11 mouse cellular contexts compared by ENCODE assay signal in genomic region chr19:5937095-5937835, GRCm38 (mm10). TPM values are rescaled to one million over a fixed set of nuclear protein-coding genes. Genes with fewer than 3 reads are reported as not detected.
DNase-seq lines count a peak whose midpoint lies in the region; ATAC-seq and TF ChIP-seq lines count a peak whose summit lies in the region.
"Had no signal": no experiment of that assay in that cellular context is flagged by ENCODE, and none has a peak within 500 bp of the region (broad histone marks: within the 10 kb centered on the region; RNA-seq: fewer than 3 reads in every experiment).

No protein-coding gene starts in this region.

- no peak for TF ChIP-seq POLR2A in lung, adult 2 months (IDR thresholded peaks at IDR 0.05; ENCODE audit: borderline replicate concordance, extremely low read depth, low read depth, low read length)

- H3K36me3 ChIP-seq in liver, embryonic 14.5 days (replicated peaks; ENCODE audit: control insufficient read depth, insufficient read depth, low read depth): peaks cover 7% of the 10 kb centered on the region
- peaks cover 13% of the 10 kb centered on the region for H3K36me3 ChIP-seq in neural tube, embryonic 13.5 days

- H3K4me1 ChIP-seq in lung, adult 2 months (ENCODE audit: control insufficient read depth, insufficient read depth, low read length): peaks cover 34% of the 10 kb centered on the region
- peaks cover 12 to 21% of the 10 kb centered on the region in 2 experiments for H3K4me1 ChIP-seq in liver, embryonic 14.5 days (replicated peaks; ENCODE audit: control insufficient read depth in 2 of 2, insufficient read depth in 2 of 2, low read length in 1 of 2)
- H3K4me1 ChIP-seq in neural tube, embryonic 13.5 days (replicated peaks): peaks cover 21% of the 10 kb centered on the region

- H3K9me3 ChIP-seq in liver, embryonic 14.5 days (ENCODE audit: control insufficient read depth, low read length): no peaks in the 10 kb centered on the region
- H3K9me3 ChIP-seq in neural tube, embryonic 13.5 days: no peaks in the 10 kb centered on the region
- H3K9me3 ChIP-seq: embryonic facial prominence, embryonic 13.5 days had no signal

- H3K27me3 ChIP-seq in liver, embryonic 14.5 days (ENCODE audit: control insufficient read depth, insufficient read depth, low read length): no peaks in the 10 kb centered on the region; the same call in 1 of the 2 replicates
- H3K27me3 ChIP-seq in neural tube, embryonic 13.5 days: no peaks in the 10 kb centered on the region
- H3K27me3 ChIP-seq: embryonic facial prominence, embryonic 13.5 days; Patski had no signal

- H3K27ac ChIP-seq in liver, embryonic 14.5 days: no peak overlapping the region
- peak overlapping the region; percentile 81 for H3K27ac ChIP-seq in neural tube, embryonic 13.5 days (replicated peaks)
- H3K27ac ChIP-seq: embryonic facial prominence, embryonic 13.5 days had no signal

- peak; percentile 23 for DNase-seq in cerebellum, adult 11-12 months
- no peak for DNase-seq in cerebellum, adult 9-11 months
- DNase-seq in lung, adult 2 months: peak; percentile 20
- no peak for DNase-seq in lung, postnatal 36 days
- no peak for DNase-seq in liver, embryonic 14.5 days (ENCODE audit: low read depth in 3 of 3, low spot score in 3 of 3)
- no peak for DNase-seq in right cerebral cortex, adult 18-20 months
- DNase-seq in thymus, postnatal 36 days: no peak

- peak overlapping the region; percentile 50 for H3K4me2 ChIP-seq in liver, embryonic 14.5 days (ENCODE audit: low read depth)
- H3K4me2 ChIP-seq in neural tube, embryonic 13.5 days: peak overlapping the region; percentile 45
- H3K4me2 ChIP-seq: embryonic facial prominence, embryonic 13.5 days had no signal

- no peak for ATAC-seq in liver, embryonic 14.5 days (ENCODE audit: insufficient read depth)
- ATAC-seq in neural tube, embryonic 13.5 days (ENCODE audit: low read depth): no peak
- ATAC-seq: Patski had no signal

- TF ChIP-seq EP300 in liver, embryonic 14.5 days (IDR thresholded peaks at IDR 0.05; ENCODE audit: low read depth): no peak

- no peak for TF ChIP-seq CTCF in lung, adult 2 months (IDR thresholded peaks at IDR 0.05; ENCODE audit: insufficient read depth, low read length)
- no peak for TF ChIP-seq CTCF in liver, embryonic 14.5 days (IDR thresholded peaks at IDR 0.05; ENCODE audit: low read depth)

- H3K4me3 ChIP-seq in lung, adult 2 months (replicated peaks; ENCODE audit: extremely low read depth, low read depth, low read length): no peak overlapping the region
- H3K4me3 ChIP-seq in liver, embryonic 14.5 days (ENCODE audit: insufficient read depth in 1 of 2, low read depth in 2 of 2, low read length in 2 of 2): no peak overlapping the region
- no peak overlapping the region for H3K4me3 ChIP-seq in neural tube, embryonic 13.5 days
- H3K4me3 ChIP-seq: embryonic facial prominence, embryonic 13.5 days had no signal

- 45% methylated on average over 21 of the region's 21 CpGs for WGBS in lung, adult 2 months
- WGBS in liver, embryonic 14.5 days (ENCODE audit: insufficient replicate concordance): 57% methylated on average over 21 of the region's 21 CpGs
- 66% methylated on average over 21 of the region's 21 CpGs for WGBS in neural tube, embryonic 13.5 days

- no peak overlapping the region for H3K9ac ChIP-seq in liver, embryonic 14.5 days (replicated peaks)
- no peak overlapping the region; the same call in 1 of the 2 replicates for H3K9ac ChIP-seq in neural tube, embryonic 13.5 days

RNA-seq across cellular contexts. Expression of gene Cdc42ep2, which starts 12.6 kb away (rescaled TPM):
- 22.2 and 24.1 TPM in 2 replicates for polyA plus RNA-seq in lung, adult 2 months (2012; rRNA removed)
- 2.2 and 2.3 TPM in 2 replicates for polyA plus RNA-seq in liver, embryonic 14.5 days (2012; rRNA removed)
- polyA plus RNA-seq in liver, embryonic 14.5 days (2014; fragmentation: Nextera tagmentation; extraction: Ambion mirVana): 1.6 and 2.1 TPM in 2 replicates
- 11.8 and 13.5 TPM in 2 replicates for polyA plus RNA-seq in neural tube, embryonic 13.5 days (2015; fragmentation: Nextera tagmentation; extraction: Ambion mirVana)

RNA-seq across cellular contexts. Expression of gene Dpf2, which starts 24.5 kb away (rescaled TPM):
- 87.1 and 103 TPM in 2 replicates for polyA plus RNA-seq in lung, adult 2 months (2012; rRNA removed)
- polyA plus RNA-seq in liver, embryonic 14.5 days (2012; rRNA removed): 35.3 and 36.0 TPM in 2 replicates
- 45.1 and 54.5 TPM in 2 replicates for polyA plus RNA-seq in liver, embryonic 14.5 days (2014; fragmentation: Nextera tagmentation; extraction: Ambion mirVana)
- polyA plus RNA-seq in neural tube, embryonic 13.5 days (2015; fragmentation: Nextera tagmentation; extraction: Ambion mirVana): 117 and 135 TPM in 2 replicates

RNA-seq across cellular contexts. Expression of gene Pola2, which starts 26.7 kb away (rescaled TPM):
- polyA plus RNA-seq in lung, adult 2 months (2012; rRNA removed): 30.5 and 32.7 TPM in 2 replicates
- polyA plus RNA-seq in liver, embryonic 14.5 days (2012; rRNA removed): 60.9 and 66.4 TPM in 2 replicates
- 63.0 and 68.1 TPM in 2 replicates for polyA plus RNA-seq in liver, embryonic 14.5 days (2014; fragmentation: Nextera tagmentation; extraction: Ambion mirVana)
- 20.8 and 24.8 TPM in 2 replicates for polyA plus RNA-seq in neural tube, embryonic 13.5 days (2015; fragmentation: Nextera tagmentation; extraction: Ambion mirVana)

RNA-seq across cellular contexts. Expression of gene Tigd3, which starts 43.3 kb away (rescaled TPM):
- polyA plus RNA-seq in lung, adult 2 months (2012; rRNA removed): 1.1 and 1.2 TPM in 2 replicates
- 2.2 and 2.4 TPM in 2 replicates for polyA plus RNA-seq in liver, embryonic 14.5 days (2012; rRNA removed)
- polyA plus RNA-seq in liver, embryonic 14.5 days (2014; fragmentation: Nextera tagmentation; extraction: Ambion mirVana): 1.1 TPM in 2 replicates
- 11.1 and 11.4 TPM in 2 replicates for polyA plus RNA-seq in neural tube, embryonic 13.5 days (2015; fragmentation: Nextera tagmentation; extraction: Ambion mirVana)

RNA-seq across cellular contexts. Expression of gene Slc22a20, which starts 48.7 kb away (rescaled TPM):
- polyA plus RNA-seq in lung, adult 2 months (2012; rRNA removed): not detected in 2 replicates
- not detected in 2 replicates for polyA plus RNA-seq in liver, embryonic 14.5 days (2012; rRNA removed)
- polyA plus RNA-seq in liver, embryonic 14.5 days (2014; fragmentation: Nextera tagmentation; extraction: Ambion mirVana): 0.08 TPM in 1 of 2 replicates, not detected in the other
- polyA plus RNA-seq in neural tube, embryonic 13.5 days (2015; fragmentation: Nextera tagmentation; extraction: Ambion mirVana): not detected in 2 replicates
- polyA plus RNA-seq: embryonic facial prominence, embryonic 13.5 days; gonadal fat pad, adult 2 months; Patski had no signal

Comparison
In these comparisons a context has a peak if more than half of its experiments do, and no peak if none do; other contexts are left out.
1. DNase-seq: peak in cerebellum, adult 11-12 months (single experiment) and lung, adult 2 months (single experiment); none in cerebellum, adult 9-11 months (single experiment), lung, postnatal 36 days (single experiment), liver, embryonic 14.5 days (0 of 3), right cerebral cortex, adult 18-20 months (single experiment) and thymus, postnatal 36 days (0 of 2).